Mouse (Mus musculus) embryo, embryonic 10.5 days (tissue): Measurements from ENCODE around the gene Slc1a4.

Experiments
- DNase-seq: peaks from one replicate; pipeline ENCODE4 v3.0.0-alpha.2; 2015; ENCODE audit warnings: low spot score

Gene Slc1a4

GRCm38 (mm10) chr11:20325073-20325694, 7.3 kb downstream of the Slc1a4 start:
- DNase-seq: no peak

GRCm38 (mm10) chr11:20324006-20324405, 8.5 kb downstream of the Slc1a4 start:
- no peak for DNase-seq

- DNase-seq: no peak
These were observed 10.1 kb downstream of the Slc1a4 start for GRCm38 (mm10) chr11:20322366-20322765.

- DNase-seq: no peak
These were observed 11.9 kb downstream of the Slc1a4 start for GRCm38 (mm10) chr11:20320661-20321060.

- peak; percentile 10 for DNase-seq
These were observed 13.7 kb downstream of the Slc1a4 start for GRCm38 (mm10) chr11:20318659-20319454.

GRCm38 (mm10) chr11:20313576-20313975, 18.9 kb downstream of the Slc1a4 start:
- no peak for DNase-seq

GRCm38 (mm10) chr11:20309044-20309443, 23.5 kb downstream of the Slc1a4 start:
- no peak for DNase-seq

- no peak for DNase-seq
These were observed 25.1 kb downstream of the Slc1a4 start for GRCm38 (mm10) chr11:20307409-20307808.

- DNase-seq: no peak
These were observed 26.9 kb downstream of the Slc1a4 start for GRCm38 (mm10) chr11:20305641-20306040.

- DNase-seq: peak; percentile 62
These were observed 28.2 kb downstream of the Slc1a4 start for GRCm38 (mm10) chr11:20304341-20304740.

- DNase-seq: no peak
These were observed 31.2 kb downstream of the Slc1a4 start for GRCm38 (mm10) chr11:20301332-20301731.

GRCm38 (mm10) chr11:20300850-20301249, 31.7 kb downstream of the Slc1a4 start:
- no peak for DNase-seq

GRCm38 (mm10) chr11:20299900-20300299, 32.6 kb downstream of the Slc1a4 start:
- no peak for DNase-seq

GRCm38 (mm10) chr11:20284463-20284862, 48.0 kb downstream of the Slc1a4 start:
- DNase-seq: no peak

GRCm38 (mm10) chr11:20282601-20283219, 49.8 kb downstream of the Slc1a4 start:
- DNase-seq: no peak

- DNase-seq: no peak
These were observed 51.5 kb downstream of the Slc1a4 start for GRCm38 (mm10) chr11:20280982-20281381.

- DNase-seq: no peak
These were observed 53.8 kb downstream of the Slc1a4 start for GRCm38 (mm10) chr11:20278702-20279101.

GRCm38 (mm10) chr11:20277106-20277505, 55.4 kb downstream of the Slc1a4 start:
- DNase-seq: no peak

GRCm38 (mm10) chr11:20275974-20276373, 56.5 kb downstream of the Slc1a4 start:
- DNase-seq: no peak

- no peak for DNase-seq
These were observed 62.6 kb downstream of the Slc1a4 start for GRCm38 (mm10) chr11:20269885-20270284.

- DNase-seq: peak; percentile 72
These were observed 69.7 kb downstream of the Slc1a4 start for GRCm38 (mm10) chr11:20262628-20263380.

GRCm38 (mm10) chr11:20254791-20255190, 77.7 kb downstream of the Slc1a4 start:
- no peak for DNase-seq
